Mouse (Mus musculus): ENCODE data around the gene Fntb.

DNA sequence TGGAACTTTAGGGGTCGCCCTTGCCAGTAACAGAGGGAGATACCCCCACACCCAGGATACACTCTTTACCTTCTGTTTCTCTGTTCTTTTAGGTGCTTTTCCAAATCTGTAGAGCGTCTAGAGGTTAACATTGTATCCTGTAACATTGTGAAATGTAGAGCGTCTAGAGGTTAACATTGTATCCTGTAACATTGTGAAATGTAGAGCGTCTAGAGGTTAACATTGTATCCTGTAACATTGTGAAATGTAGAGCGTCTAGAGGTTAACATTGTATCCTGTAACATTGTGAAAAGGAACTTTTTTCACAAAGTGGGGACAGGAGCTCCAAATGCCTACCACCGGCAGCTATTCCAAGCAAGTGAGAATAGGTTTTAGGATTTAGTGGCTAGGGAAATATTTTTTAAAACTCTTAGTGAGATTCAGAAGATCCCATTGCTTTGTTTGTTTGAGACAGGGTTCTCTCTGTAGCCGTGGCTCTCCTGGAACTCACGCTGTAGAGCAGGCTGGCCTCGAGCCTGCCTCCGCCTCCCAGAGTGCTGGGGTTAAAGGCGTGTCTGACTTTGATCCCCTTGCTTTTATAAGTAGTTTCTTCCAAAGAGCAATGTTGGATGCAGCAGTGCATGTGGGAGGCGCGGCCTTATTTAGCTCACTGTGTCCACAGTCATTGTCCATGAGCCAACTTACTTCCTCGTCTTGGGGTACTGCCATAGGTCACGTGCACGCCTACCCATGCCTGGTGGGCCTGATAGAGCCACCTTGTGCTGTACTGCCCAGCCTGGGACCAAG lies 127.7 kb downstream of the Fntb start:
- TF ChIP-seq EP300 (IDR thresholded peaks at IDR 0.05) (no peak), CTCF (IDR thresholded peaks at IDR 0.05) (no peak)
